Mouse (Mus musculus) C2C12 (cell line): ENCODE data around the gene Slc17a5.
A peak's percentile ranks its signal among the peaks of the same experiment; 100 is the strongest.

Experiments
- CTCF ChIP-seq: IDR thresholded peaks from one replicate; pipeline ENCODE4 v1.5.1; 2011; ENCODE audit not compliant: control insufficient read depth, insufficient read depth, insufficient read length
- FOSL1 ChIP-seq: IDR thresholded peaks from one replicate; pipeline ENCODE4 v1.8.0; 2011; ENCODE audit warnings: mild to moderate bottlenecking, low read length; ENCODE audit not compliant: poor library complexity, insufficient read depth, severe bottlenecking
- MAX ChIP-seq: IDR thresholded peaks from one replicate; pipeline ENCODE4 v1.6.1; 2011; ENCODE audit warnings: mild to moderate bottlenecking, control low read depth
- USF1 ChIP-seq: IDR thresholded peaks from one replicate; pipeline ENCODE4 v1.6.1; 2011; ENCODE audit warnings: low read depth, mild to moderate bottlenecking, control low read depth, moderate library complexity

- TF ChIP-seq USF1 (peak; percentile 43), CTCF (no peak), FOSL1 (no peak), MAX (no peak)
Observed at GRCm38 (mm10) chr9:78588411-78589033, 681 bp upstream of the Slc17a5 start.
